Mouse (Mus musculus): ENCODE data around the gene Bcl11a.

The Bcl11a gene

GRCm38 (mm10) chr11:24202641-24203361 is 124.9 kb downstream of the Bcl11a start:
- no peak for DNase-seq (ENCODE audit: low spot score in 2 of 2)

GRCm38 (mm10) chr11:24203489-24203888 is 125.6 kb downstream of the Bcl11a start:
- DNase-seq (ENCODE audit: low spot score in 2 of 2): no peak

- DNase-seq (ENCODE audit: low spot score in 2 of 2): no peak
These were observed 131.1 kb downstream of the Bcl11a start for GRCm38 (mm10) chr11:24208951-24209351.

GRCm38 (mm10) chr11:24214509-24215134 is 136.8 kb downstream of the Bcl11a start:
- no peak for DNase-seq (ENCODE audit: low spot score in 2 of 2)

- no peak for DNase-seq (ENCODE audit: low spot score in 2 of 2)
These were observed 140.0 kb downstream of the Bcl11a start for GRCm38 (mm10) chr11:24217741-24218333.

- DNase-seq (ENCODE audit: low spot score in 2 of 2): no peak
These were observed 143.9 kb downstream of the Bcl11a start for GRCm38 (mm10) chr11:24221601-24222307.
